8 mouse cellular contexts compared by ENCODE assay signal in genomic region chr12:74009448-74009911, GRCm38 (mm10). TPM values are rescaled to one million over a fixed set of nuclear protein-coding genes. Genes with fewer than 3 reads are reported as not detected.
DNase-seq lines count a peak whose midpoint lies in the region; ATAC-seq lines count a peak whose summit lies in the region.

No protein-coding gene starts in this region.

- peaks cover 3% of the 10 kb centered on the region; the same call in 1 of the 2 replicates for H3K27me3 ChIP-seq in forebrain, embryonic 10.5 days (ENCODE audit: poor library complexity, severe bottlenecking)
- H3K27me3 ChIP-seq in forebrain, embryonic 15.5 days: no peaks in the 10 kb centered on the region
- H3K27me3 ChIP-seq in forebrain, embryonic 14.5 days (replicated peaks; ENCODE audit: control insufficient read depth, insufficient read depth, low read length): no peaks in the 10 kb centered on the region

- no peak overlapping the region for H3K4me2 ChIP-seq in forebrain, embryonic 15.5 days (replicated peaks)
- no peak overlapping the region for H3K4me2 ChIP-seq in forebrain, embryonic 14.5 days (ENCODE audit: low read length)

- no peak; the same call in 1 of the 2 replicates for ATAC-seq in forebrain, embryonic 15.5 days (replicated peaks)
- peak; percentile 57 for ATAC-seq in forebrain, embryonic 14.5 days
- peak; percentile 87 for ATAC-seq in megakaryocyte progenitor cell, adult 5-6 weeks (replicated peaks; ENCODE audit: poor library complexity)

- no peak overlapping the region for H3K9ac ChIP-seq in forebrain, embryonic 15.5 days (replicated peaks)
- H3K9ac ChIP-seq in forebrain, embryonic 14.5 days (ENCODE audit: low read length): no peak overlapping the region

- H3K9me3 ChIP-seq in forebrain, embryonic 10.5 days: no peaks in the 10 kb centered on the region
- H3K9me3 ChIP-seq in forebrain, embryonic 15.5 days: no peaks in the 10 kb centered on the region
- H3K9me3 ChIP-seq in forebrain, embryonic 14.5 days (replicated peaks; ENCODE audit: control insufficient read depth, low read length): no peaks in the 10 kb centered on the region

- DNase-seq in forebrain, embryonic 10.5 days (ENCODE audit: extremely low spot score, low spot score): peak; percentile 45
- DNase-seq in CD4-positive helper T cell, adult 2 months (ENCODE audit: low read depth, low spot score): peak; percentile 50
- DNase-seq in c-Kit-positive CD71-positive TER-119-negative erythroid progenitor cells, embryonic 14.5 days (ENCODE audit: low read depth): peak; percentile 32
- DNase-seq in forebrain, embryonic 14.5 days (ENCODE audit: low spot score): peak; percentile 66
- peak; percentile 21 to 51 for DNase-seq in kidney, postnatal 36 days
- peak; percentile 54 to 63 for DNase-seq in right cerebral cortex, postnatal 36 days (ENCODE audit: low spot score in 2 of 2)

- no peak overlapping the region for H3K27ac ChIP-seq in forebrain, embryonic 10.5 days
- H3K27ac ChIP-seq in forebrain, embryonic 15.5 days (replicated peaks): no peak overlapping the region
- no peak overlapping the region for H3K27ac ChIP-seq in forebrain, embryonic 14.5 days (ENCODE audit: low read depth, low read length)

- no peak overlapping the region for H3K4me3 ChIP-seq in forebrain, embryonic 10.5 days
- H3K4me3 ChIP-seq in forebrain, embryonic 15.5 days: no peak overlapping the region
- H3K4me3 ChIP-seq in forebrain, embryonic 14.5 days (ENCODE audit: low read depth, low read length): no peak overlapping the region

- peaks cover 6% of the 10 kb centered on the region for H3K4me1 ChIP-seq in forebrain, embryonic 10.5 days
- H3K4me1 ChIP-seq in forebrain, embryonic 15.5 days: peaks cover 8% of the 10 kb centered on the region
- no peaks in the 10 kb centered on the region for H3K4me1 ChIP-seq in forebrain, embryonic 14.5 days (ENCODE audit: control insufficient read depth, insufficient read depth, low read length)

- H3K36me3 ChIP-seq in forebrain, embryonic 10.5 days (replicated peaks): no peaks in the 10 kb centered on the region
- H3K36me3 ChIP-seq in forebrain, embryonic 15.5 days: no peaks in the 10 kb centered on the region
- H3K36me3 ChIP-seq in forebrain, embryonic 14.5 days (ENCODE audit: control insufficient read depth, insufficient read depth, low read length): no peaks in the 10 kb centered on the region

- 28% methylated on average over 8 of the region's 8 CpGs for WGBS in forebrain, embryonic 10.5 days
- 21% methylated on average over 8 of the region's 8 CpGs for WGBS in forebrain, embryonic 15.5 days
- WGBS in forebrain, embryonic 14.5 days: 23% methylated on average over 8 of the region's 8 CpGs

RNA-seq across cellular contexts. Expression of gene Syt16, which starts 12.0 kb away (rescaled TPM):
- polyA plus RNA-seq in forebrain, embryonic 10.5 days (2016; fragmentation: Nextera tagmentation; extraction: Ambion mirVana): 1.5 and 1.8 TPM in 2 replicates
- 55.0 and 66.8 TPM in 2 replicates for polyA plus RNA-seq in forebrain, embryonic 15.5 days (2015; fragmentation: Nextera tagmentation; extraction: Ambion mirVana)
- polyA plus RNA-seq in forebrain, embryonic 14.5 days (2014; fragmentation: Nextera tagmentation; extraction: Ambion mirVana): 53.7 and 68.4 TPM in 2 replicates
- total RNA-seq in megakaryocyte progenitor cell, adult 5-6 weeks (2015): not detected in 2 replicates
- total RNA-seq in megakaryocyte progenitor cell, adult 5-6 weeks (2017): not detected in 2 replicates

RNA-seq across cellular contexts. Expression of gene Snapc1, which starts 45.2 kb away (rescaled TPM):
- 23.3 and 23.9 TPM in 2 replicates for polyA plus RNA-seq in forebrain, embryonic 10.5 days (2016; fragmentation: Nextera tagmentation; extraction: Ambion mirVana)
- polyA plus RNA-seq in forebrain, embryonic 15.5 days (2015; fragmentation: Nextera tagmentation; extraction: Ambion mirVana): 40.4 and 41.6 TPM in 2 replicates
- 26.0 and 38.4 TPM in 2 replicates for polyA plus RNA-seq in forebrain, embryonic 14.5 days (2014; fragmentation: Nextera tagmentation; extraction: Ambion mirVana)
- 6.4 and 8.7 TPM in 2 replicates for total RNA-seq in megakaryocyte progenitor cell, adult 5-6 weeks (2015)
- 13.4 and 13.5 TPM in 2 replicates for total RNA-seq in megakaryocyte progenitor cell, adult 5-6 weeks (2017)

Comparison
In these comparisons a context has a peak if more than half of its experiments do, and no peak if none do; other contexts are left out.
1. RNA of gene Syt16, which starts 12.0 kb away (polyA plus RNA-seq): 55.0 to 66.8 TPM in forebrain, embryonic 15.5 days and 53.7 to 68.4 TPM in forebrain, embryonic 14.5 days; 1.5 to 1.8 TPM in forebrain, embryonic 10.5 days; every median in the first group is over 10 times any median in the second.
2. Peak in every context shown above with its lines, with median percentiles within 50 percentile points of each other: DNase-seq.